Mouse (Mus musculus): ENCODE measurements around the gene Zfp109. TPM values are rescaled to one million over a fixed set of nuclear protein-coding genes. Genes with fewer than 3 reads are reported as not detected.

Zfp109 gene
- polyA plus RNA-seq, 1 experiment from 2014 or later: 4.7 TPM

- Histone ChIP-seq H3K36me3 (ENCODE audit: control insufficient read depth, insufficient read depth, low read length) (peaks cover 9% of the 10 kb centered on the region), H3K4me3 (ENCODE audit: low read length) (peak overlapping the region; percentile 71), H3K27me3 (ENCODE audit: control insufficient read depth, insufficient read depth, low read depth, low read length) (no peaks in the 10 kb centered on the region), H3K4me1 (replicated peaks; ENCODE audit: control insufficient read depth, insufficient read depth, low read length) (peaks cover 3% of the 10 kb centered on the region; the same call in 1 of the 2 replicates), H3K9me3 (ENCODE audit: control insufficient read depth, low read length) (no peaks in the 10 kb centered on the region), H3K4me2 (ENCODE audit: low read depth, low read length) (peak overlapping the region; percentile 76), H3K9ac (ENCODE audit: low read length) (peak overlapping the region; percentile 82), H3K27ac (ENCODE audit: low read length) (no peak overlapping the region)
- 31% methylated on average over 7 of the region's 7 CpGs for WGBS
- ATAC-seq (ENCODE audit: low read depth): peak; percentile 47
These were observed 32.4 kb upstream of the Zfp109 start for GRCm38 (mm10) chr7:24269667-24270287.

- 64% methylated on average over 3 of the region's 3 CpGs for WGBS
- no peaks in the 10 kb centered on the region for H3K27me3 ChIP-seq (ENCODE audit: control insufficient read depth, insufficient read depth, low read depth, low read length)
These were observed 31.9 kb upstream of the Zfp109 start for GRCm38 (mm10) chr7:24269256-24269655.

GRCm38 (mm10) chr7:24268176-24269155 is 31.1 kb upstream of the Zfp109 start:
- Histone ChIP-seq H3K27me3 (ENCODE audit: control insufficient read depth, insufficient read depth, low read depth, low read length) (no peaks in the 10 kb centered on the region), H3K36me3 (ENCODE audit: control insufficient read depth, insufficient read depth, low read length) (no peaks in the 10 kb centered on the region), H3K4me1 (replicated peaks; ENCODE audit: control insufficient read depth, insufficient read depth, low read length) (peaks cover 3% of the 10 kb centered on the region; the same call in 1 of the 2 replicates), H3K27ac (ENCODE audit: low read length) (no peak overlapping the region), H3K9me3 (ENCODE audit: control insufficient read depth, low read length) (no peaks in the 10 kb centered on the region), H3K4me3 (ENCODE audit: low read length) (no peak overlapping the region), H3K9ac (ENCODE audit: low read length) (no peak overlapping the region), H3K4me2 (ENCODE audit: low read depth, low read length) (no peak overlapping the region)
- WGBS: 76% methylated on average over 24 of the region's 24 CpGs
- ATAC-seq (ENCODE audit: low read depth): no peak

More at GRCm38 (mm10) chr7:24269256-24269655, 31.9 kb upstream of the Zfp109 start:
- Histone ChIP-seq H3K36me3 (ENCODE audit: control insufficient read depth, insufficient read depth, low read length) (peaks cover 3% of the 10 kb centered on the region), H3K4me3 (ENCODE audit: low read length) (no peak overlapping the region), H3K9me3 (ENCODE audit: control insufficient read depth, low read length) (no peaks in the 10 kb centered on the region), H3K9ac (ENCODE audit: low read length) (no peak overlapping the region), H3K4me1 (replicated peaks; ENCODE audit: control insufficient read depth, insufficient read depth, low read length) (peaks cover 3% of the 10 kb centered on the region; the same call in 1 of the 2 replicates), H3K4me2 (ENCODE audit: low read depth, low read length) (no peak overlapping the region), H3K27ac (ENCODE audit: low read length) (no peak overlapping the region)
- no peak for ATAC-seq (ENCODE audit: low read depth)

GRCm38 (mm10) chr7:24260000-24260312 is 22.6 kb upstream of the Zfp109 start:
- no peaks in the 10 kb centered on the region for H3K9me3 ChIP-seq (ENCODE audit: control insufficient read depth, low read length)
- no peak overlapping the region for H3K4me2 ChIP-seq (ENCODE audit: low read depth, low read length)
- no peak overlapping the region for H3K27ac ChIP-seq (ENCODE audit: low read length)
- H3K36me3 ChIP-seq (ENCODE audit: control insufficient read depth, insufficient read depth, low read length): peaks cover 14% of the 10 kb centered on the region
- ATAC-seq (ENCODE audit: low read depth): no peak
- no peak overlapping the region for H3K9ac ChIP-seq (ENCODE audit: low read length)
- H3K4me3 ChIP-seq (ENCODE audit: low read length): no peak overlapping the region
- 85% methylated on average over 4 of the region's 4 CpGs for WGBS
- H3K27me3 ChIP-seq (ENCODE audit: control insufficient read depth, insufficient read depth, low read depth, low read length): no peaks in the 10 kb centered on the region
- peaks cover 4% of the 10 kb centered on the region for H3K4me1 ChIP-seq (replicated peaks; ENCODE audit: control insufficient read depth, insufficient read depth, low read length)

- H3K27ac ChIP-seq (ENCODE audit: low read length): no peak overlapping the region
- H3K27me3 ChIP-seq (ENCODE audit: control insufficient read depth, insufficient read depth, low read depth, low read length): no peaks in the 10 kb centered on the region
- H3K9ac ChIP-seq (ENCODE audit: low read length): no peak overlapping the region
- ATAC-seq (ENCODE audit: low read depth): no peak
- H3K4me3 ChIP-seq (ENCODE audit: low read length): no peak overlapping the region
- peaks cover 6% of the 10 kb centered on the region for H3K4me1 ChIP-seq (replicated peaks; ENCODE audit: control insufficient read depth, insufficient read depth, low read length)
- H3K36me3 ChIP-seq (ENCODE audit: control insufficient read depth, insufficient read depth, low read length): peaks cover 14% of the 10 kb centered on the region
- no peak overlapping the region for H3K4me2 ChIP-seq (ENCODE audit: low read depth, low read length)
- no peaks in the 10 kb centered on the region for H3K9me3 ChIP-seq (ENCODE audit: control insufficient read depth, low read length)
- 86% methylated on average over 13 of the region's 13 CpGs for WGBS
These were observed 22.1 kb upstream of the Zfp109 start for GRCm38 (mm10) chr7:24259306-24259999.

- H3K9ac ChIP-seq (ENCODE audit: low read length): peak within 1 kb of the TSS; percentile 78
- H3K27ac ChIP-seq (ENCODE audit: low read length): peak within 1 kb of the TSS; percentile 21; the same call in 1 of the 2 replicates
- H3K4me3 ChIP-seq (ENCODE audit: low read length): peak within 1 kb of the TSS; percentile 60
- H3K27me3 ChIP-seq (ENCODE audit: control insufficient read depth, insufficient read depth, low read depth, low read length): no peaks in the 10 kb centered on the region
- 16% methylated on average over 21 of the region's 21 CpGs for WGBS
- peak; percentile 93 for ATAC-seq (ENCODE audit: low read depth)
- no peaks in the 10 kb centered on the region for H3K36me3 ChIP-seq (ENCODE audit: control insufficient read depth, insufficient read depth, low read length)
- no peaks in the 10 kb centered on the region for H3K9me3 ChIP-seq (ENCODE audit: control insufficient read depth, low read length)
- H3K4me1 ChIP-seq (replicated peaks; ENCODE audit: control insufficient read depth, insufficient read depth, low read length): peaks cover 6% of the 10 kb centered on the region
- H3K4me2 ChIP-seq (ENCODE audit: low read depth, low read length): peak within 1 kb of the TSS; percentile 67
These were observed 17.5 kb upstream of the Zfp109 start, which contains the start of gene Zfp108 for GRCm38 (mm10) chr7:24254633-24255474. Gene Zfp108, plus strand, starts transcription at chr7:24254794.

- peak; percentile 57 for ATAC-seq (ENCODE audit: low read depth)
- Histone ChIP-seq H3K27ac (ENCODE audit: low read length) (no peak overlapping the region), H3K4me1 (replicated peaks; ENCODE audit: control insufficient read depth, insufficient read depth, low read length) (peaks cover 6% of the 10 kb centered on the region), H3K27me3 (ENCODE audit: control insufficient read depth, insufficient read depth, low read depth, low read length) (no peaks in the 10 kb centered on the region), H3K9ac (ENCODE audit: low read length) (peak overlapping the region; percentile 78), H3K36me3 (ENCODE audit: control insufficient read depth, insufficient read depth, low read length) (no peaks in the 10 kb centered on the region), H3K9me3 (ENCODE audit: control insufficient read depth, low read length) (no peaks in the 10 kb centered on the region), H3K4me3 (ENCODE audit: low read length) (peak overlapping the region; percentile 60), H3K4me2 (ENCODE audit: low read depth, low read length) (peak overlapping the region; percentile 67)
- 63% methylated on average over 9 of the region's 9 CpGs for WGBS
These were observed 16.6 kb upstream of the Zfp109 start for GRCm38 (mm10) chr7:24253779-24254615.

GRCm38 (mm10) chr7:24211343-24211742 is 26.0 kb downstream of the Zfp109 start, which contains the start of gene Zfp111:
Gene Zfp111, minus strand, starts transcription at chr7:24211443.
- Histone ChIP-seq H3K36me3 (ENCODE audit: control insufficient read depth, insufficient read depth, low read length) (no peaks in the 10 kb centered on the region; the same call in 1 of the 2 replicates), H3K4me2 (ENCODE audit: low read depth, low read length) (no peak within 1 kb of the TSS), H3K4me3 (ENCODE audit: low read length) (no peak within 1 kb of the TSS), H3K27me3 (ENCODE audit: control insufficient read depth, insufficient read depth, low read depth, low read length) (no peaks in the 10 kb centered on the region), H3K4me1 (replicated peaks; ENCODE audit: control insufficient read depth, insufficient read depth, low read length) (peaks cover 7% of the 10 kb centered on the region; the same call in 1 of the 2 replicates), H3K9ac (ENCODE audit: low read length) (no peak within 1 kb of the TSS), H3K9me3 (ENCODE audit: control insufficient read depth, low read length) (no peaks in the 10 kb centered on the region), H3K27ac (ENCODE audit: low read length) (no peak within 1 kb of the TSS)
- WGBS: 78% methylated on average over 5 of the region's 5 CpGs
- no peak for ATAC-seq (ENCODE audit: low read depth)
